Mouse (Mus musculus) myocyte (in vitro differentiated cells): ENCODE results near the gene C2cd4c. TPM values are rescaled to one million over a fixed set of nuclear protein-coding genes. Genes with fewer than 3 reads are reported as not detected.

Source experiments
- H3K27me3 ChIP-seq: one replicate; pipeline ENCODE4 v1.6.1; 2011; ENCODE audit not compliant: control insufficient read depth, insufficient read depth, insufficient read length
- H3K36me3 ChIP-seq: one replicate; pipeline ENCODE4 v1.6.1; 2011; ENCODE audit not compliant: control insufficient read depth, insufficient read depth
- H3K4me2 ChIP-seq: one replicate; pipeline ENCODE4 v1.6.1; 2011; ENCODE audit warnings: low read depth, control low read depth
- H3K4me3 ChIP-seq: one replicate; pipeline ENCODE4 v1.5.1; 2011; ENCODE audit warnings: mild to moderate bottlenecking, control low read depth, moderate library complexity
- H3K79me2 ChIP-seq: one replicate; pipeline ENCODE4 v1.6.1; 2011; ENCODE audit not compliant: control insufficient read depth, insufficient read depth
- H3ac ChIP-seq: one replicate; pipeline ENCODE4 v1.6.1; 2011; ENCODE audit not compliant: control insufficient read depth, insufficient read length
- CEBPB ChIP-seq: IDR thresholded peaks from 2 replicates; pipeline ENCODE4 v1.6.1; 2011; ENCODE audit warnings: mild to moderate bottlenecking, moderate library complexity; ENCODE audit not compliant: poor library complexity, insufficient read depth, severe bottlenecking
- E2F4 ChIP-seq: IDR thresholded peaks from one replicate; pipeline ENCODE4 v1.6.1; 2011; ENCODE audit warnings: mild to moderate bottlenecking, control low read depth, moderate library complexity; ENCODE audit not compliant: insufficient read depth
- MAX ChIP-seq: IDR thresholded peaks from one replicate; pipeline ENCODE4 v1.6.1; 2011; ENCODE audit warnings: low read depth, mild to moderate bottlenecking, control low read depth
- MYOD1 ChIP-seq, 3 experiments: IDR thresholded peaks; one replicate each; pipeline ENCODE4 v1.6.1; 2011; ENCODE audit warnings: control low read depth in 2 of 3, low read depth in 2 of 3, mild to moderate bottlenecking in 2 of 3, moderate library complexity in 1 of 3; ENCODE audit not compliant: insufficient read length in 2 of 3, control insufficient read depth in 1 of 3
- MYOG ChIP-seq, 3 experiments: IDR thresholded peaks; one replicate each; pipeline ENCODE4 v1.6.1; 2011; ENCODE audit warnings: control low read depth in 2 of 3, low read depth in 2 of 3, mild to moderate bottlenecking in 2 of 3; ENCODE audit not compliant: insufficient read length in 2 of 3, control insufficient read depth in 1 of 3, insufficient read depth in 1 of 3
- POLR2A ChIP-seq: IDR thresholded peaks from one replicate; pipeline ENCODE4 v1.6.1; 2011; ENCODE audit warnings: low read depth, mild to moderate bottlenecking, control low read depth, moderate library complexity; ENCODE audit not compliant: insufficient read length
- POLR2AphosphoS2 ChIP-seq: IDR thresholded peaks from one replicate; pipeline ENCODE4 v1.6.1; 2011; ENCODE audit warnings: low read depth, control low read depth; ENCODE audit not compliant: insufficient read length
- REST ChIP-seq: IDR thresholded peaks from one replicate; pipeline ENCODE4 v1.6.1; 2011; ENCODE audit warnings: mild to moderate bottlenecking, control low read depth, moderate library complexity; ENCODE audit not compliant: insufficient read depth, insufficient read length
- SRF ChIP-seq: IDR thresholded peaks from one replicate; pipeline ENCODE4 v1.6.1; 2011; ENCODE audit warnings: low read depth; ENCODE audit not compliant: control insufficient read depth, insufficient read length
- TCF12 ChIP-seq: IDR thresholded peaks from one replicate; pipeline ENCODE4 v1.6.1; 2011; ENCODE audit warnings: mild to moderate bottlenecking, control low read depth; ENCODE audit not compliant: poor library complexity, insufficient read depth, severe bottlenecking
- TCF3 ChIP-seq: IDR thresholded peaks from one replicate; pipeline ENCODE4 v1.6.1; 2011; ENCODE audit warnings: low read depth, control low read depth; ENCODE audit not compliant: insufficient read length
- USF1 ChIP-seq: IDR thresholded peaks from one replicate; pipeline ENCODE4 v1.6.1; 2011; ENCODE audit warnings: low read depth, mild to moderate bottlenecking, control low read depth, moderate library complexity
- polyA plus RNA-seq: library from polyadenylated mRNA; unstranded; fragments of >200 nt; fragmentation: generic; extraction: Trizol; gene quantifications from one replicate; pipeline ENCODE4 v1.2.1, GENCODE M21; 2012; ENCODE audit warnings: missing spikeins

C2cd4c gene
- polyA plus RNA-seq, 1 experiment, result 0.01 TPM

GRCm38 (mm10) chr10:79586243-79586642, 27.6 kb downstream of the C2cd4c start:
- Histone ChIP-seq H3K27me3 (peaks cover 19% of the 10 kb centered on the region), H3K79me2 (no peaks in the 10 kb centered on the region), H3K4me2 (no peak overlapping the region), H3ac (no peak overlapping the region), H3K4me3 (no peak overlapping the region), H3K36me3 (no peaks in the 10 kb centered on the region)
- TF ChIP-seq SRF, result no peak
- no peak for TF ChIP-seq E2F4
- TF ChIP-seq TCF12, result no peak
- TF ChIP-seq MAX, result no peak
- no peak for TF ChIP-seq POLR2A
- TF ChIP-seq REST, result no peak
- no peak for TF ChIP-seq MYOD1 (IDR thresholded peaks at IDR 0.05; ENCODE audit: control insufficient read depth in 1 of 3, insufficient read length in 2 of 3, low read depth in 2 of 3)
- TF ChIP-seq POLR2AphosphoS2, result no peak
- TF ChIP-seq CEBPB, result no peak
- no peak for TF ChIP-seq USF1
- no peak for TF ChIP-seq MYOG (IDR thresholded peaks at IDR 0.05; ENCODE audit: control insufficient read depth in 1 of 3, insufficient read depth in 1 of 3, insufficient read length in 2 of 3, low read depth in 2 of 3)
- TF ChIP-seq TCF3, result no peak

GRCm38 (mm10) chr10:79585723-79586122, 28.1 kb downstream of the C2cd4c start:
- peaks cover 19% of the 10 kb centered on the region for H3K27me3 ChIP-seq
- no peaks in the 10 kb centered on the region for H3K79me2 ChIP-seq
- H3K36me3 ChIP-seq, result no peaks in the 10 kb centered on the region
- H3K4me3 ChIP-seq, result no peak overlapping the region
- H3ac ChIP-seq, result no peak overlapping the region
- no peak overlapping the region for H3K4me2 ChIP-seq
- TF ChIP-seq POLR2AphosphoS2, result no peak
- TF ChIP-seq USF1, result no peak
- no peak for TF ChIP-seq MYOD1 (IDR thresholded peaks at IDR 0.05; ENCODE audit: control insufficient read depth in 1 of 3, insufficient read length in 2 of 3, low read depth in 2 of 3)
- TF ChIP-seq CEBPB, result no peak
- TF ChIP-seq TCF12, result no peak
- no peak for TF ChIP-seq MAX
- no peak for TF ChIP-seq E2F4
- no peak for TF ChIP-seq MYOG (IDR thresholded peaks at IDR 0.05; ENCODE audit: control insufficient read depth in 1 of 3, insufficient read depth in 1 of 3, insufficient read length in 2 of 3, low read depth in 2 of 3)
- no peak for TF ChIP-seq POLR2A
- no peak for TF ChIP-seq REST
- TF ChIP-seq SRF, result no peak
- no peak for TF ChIP-seq TCF3

- Histone ChIP-seq H3ac (no peak overlapping the region), H3K4me3 (no peak overlapping the region), H3K36me3 (no peaks in the 10 kb centered on the region), H3K27me3 (peaks cover 19% of the 10 kb centered on the region), H3K79me2 (no peaks in the 10 kb centered on the region), H3K4me2 (no peak overlapping the region)
- TF ChIP-seq E2F4 (no peak), TCF12 (no peak), MAX (no peak), MYOG (IDR thresholded peaks at IDR 0.05; ENCODE audit: control insufficient read depth in 1 of 3, insufficient read depth in 1 of 3, insufficient read length in 2 of 3, low read depth in 2 of 3) (no peak), REST (no peak), CEBPB (no peak), USF1 (no peak), POLR2A (no peak)
These were observed 28.7 kb downstream of the C2cd4c start for GRCm38 (mm10) chr10:79585136-79585535.

GRCm38 (mm10) chr10:79584426-79584825, 29.4 kb downstream of the C2cd4c start:
- Histone ChIP-seq H3K79me2 (no peaks in the 10 kb centered on the region), H3K27me3 (peaks cover 19% of the 10 kb centered on the region), H3K4me3 (no peak overlapping the region), H3ac (no peak overlapping the region), H3K4me2 (no peak overlapping the region), H3K36me3 (no peaks in the 10 kb centered on the region)
- TF ChIP-seq POLR2A, result no peak
- no peak for TF ChIP-seq E2F4
- no peak for TF ChIP-seq USF1
- TF ChIP-seq MAX, result no peak
- TF ChIP-seq REST, result no peak
- TF ChIP-seq TCF3, result no peak
- TF ChIP-seq MYOG (IDR thresholded peaks at IDR 0.05; ENCODE audit: control insufficient read depth in 1 of 3, insufficient read depth in 1 of 3, insufficient read length in 2 of 3, low read depth in 2 of 3), result no peak
- no peak for TF ChIP-seq POLR2AphosphoS2
- TF ChIP-seq MYOD1 (IDR thresholded peaks at IDR 0.05; ENCODE audit: control insufficient read depth in 1 of 3, insufficient read length in 2 of 3, low read depth in 2 of 3), result no peak
- no peak for TF ChIP-seq CEBPB
- no peak for TF ChIP-seq SRF
- no peak for TF ChIP-seq TCF12

GRCm38 (mm10) chr10:79584021-79584420, 29.8 kb downstream of the C2cd4c start:
- Histone ChIP-seq H3K4me2 (no peak overlapping the region), H3K4me3 (no peak overlapping the region), H3K27me3 (peaks cover 23% of the 10 kb centered on the region), H3K36me3 (no peaks in the 10 kb centered on the region), H3ac (no peak overlapping the region), H3K79me2 (no peaks in the 10 kb centered on the region)
- TF ChIP-seq CEBPB, result no peak
- no peak for TF ChIP-seq MYOD1 (IDR thresholded peaks at IDR 0.05; ENCODE audit: control insufficient read depth in 1 of 3, insufficient read length in 2 of 3, low read depth in 2 of 3)
- no peak for TF ChIP-seq MAX
